Mouse (Mus musculus) liver, embryonic 14.5 days (tissue): ENCODE measurements around the gene Fzd7. TPM values are rescaled to one million over a fixed set of nuclear protein-coding genes. Genes with fewer than 3 reads are reported as not detected.

ENCODE experiments used
- ATAC-seq: fragments of 200-750 bp; cut with Nextera tagmentation; 2 replicates; pipeline ENCODE4 v1.8.0; 2017; ENCODE audit warnings: moderate number of reproducible peaks, mild to moderate bottlenecking, moderate library complexity; ENCODE audit not compliant: insufficient read depth
- DNase-seq, 3 experiments: peaks; one replicate each; pipeline ENCODE4 v3.0.0-alpha.2; 2012 to 2013; ENCODE audit warnings: low read depth in 3 of 3, low spot score in 3 of 3
- H3K27ac ChIP-seq: fragments of 300-500 bp; sonication (generic); 2 replicates; pipeline ENCODE4 v1.5.1; 2014; ENCODE audit warnings: moderate library complexity, mild to moderate bottlenecking, control low read depth, inconsistent platforms
- H3K27me3 ChIP-seq: fragments of 300-500 bp; sonication (generic); 2 replicates; pipeline ENCODE4 v1.6.1; 2014; ENCODE audit warnings: mild to moderate bottlenecking, low read length, moderate library complexity; ENCODE audit not compliant: control insufficient read depth, insufficient read depth
- H3K36me3 ChIP-seq: fragments of 300-500 bp; sonication (generic); replicated peaks from 2 replicates; pipeline ENCODE4 v1.6.1; 2014; ENCODE audit warnings: low read depth; ENCODE audit not compliant: control insufficient read depth, insufficient read depth
- H3K4me1 ChIP-seq, 2 experiments: fragments of 200-500 bp in 1 of 2; fragments of 300-500 bp in 1 of 2; sonication (generic) in 1 of 2; replicated peaks; 2 replicates each; pipeline ENCODE4 v1.6.1; 2012 to 2014; ENCODE audit warnings: antibody characterized with exemption in 1 of 2, inconsistent platforms in 1 of 2, low read length in 1 of 2; ENCODE audit not compliant: control insufficient read depth in 2 of 2, insufficient read depth in 2 of 2
- H3K4me2 ChIP-seq: fragments of 300-500 bp; sonication (generic); 2 replicates; pipeline ENCODE4 v1.6.1; 2014; ENCODE audit warnings: low read depth, mild to moderate bottlenecking, control low read depth, moderate library complexity
- H3K4me3 ChIP-seq, 2 experiments: fragments of 200-500 bp in 1 of 2; fragments of 300-500 bp in 1 of 2; sonication (generic) in 1 of 2; 2 replicates each; pipeline ENCODE4 v1.5.1; 2012 to 2014; ENCODE audit warnings: low read depth in 2 of 2, low read length in 2 of 2, mild to moderate bottlenecking in 2 of 2, control low read depth in 1 of 2, inconsistent platforms in 1 of 2, moderate library complexity in 1 of 2; ENCODE audit not compliant: insufficient read depth in 1 of 2
- H3K9ac ChIP-seq: fragments of 300-500 bp; sonication (generic); replicated peaks from 2 replicates; pipeline ENCODE4 v1.6.1; 2014; ENCODE audit warnings: mild to moderate bottlenecking, control low read depth, moderate library complexity
- H3K9me3 ChIP-seq: fragments of 300-500 bp; sonication (generic); 2 replicates; pipeline ENCODE4 v1.6.1; 2016; ENCODE audit warnings: low read length, mixed read lengths; ENCODE audit not compliant: control insufficient read depth
- CTCF ChIP-seq: IDR thresholded peaks from 2 replicates; pipeline ENCODE4 v1.5.1; 2016; ENCODE audit warnings: antibody characterized with exemption, low read depth, control low read depth
- EP300 ChIP-seq: IDR thresholded peaks from 2 replicates; pipeline ENCODE4 v1.6.1; 2016; ENCODE audit warnings: antibody characterized with exemption, low read depth
- WGBS: fragments of 180-500 bp; shearing (Covaris S2); extraction: QIAGEN DNeasy Blood & Tissue Kit; methylation state at CpG from one replicate; pipeline ENCODE4 v1.1.7; 2014; ENCODE audit not compliant: insufficient replicate concordance; 5-methylcytosine and 5-hydroxymethylcytosine counted together
- polyA plus RNA-seq, 2 experiments: library from polyadenylated mRNA; depleted of rRNA in 1 of 2; stranded (reverse) in 1 of 2; unstranded in 1 of 2; fragments of >200 nt; fragmentation: Nextera tagmentation in 1 of 2; extraction: Ambion mirVana in 1 of 2; gene quantifications; 2 replicates each; pipeline versions ENCODE4 v1.2.1 to v1.2.3; 2012 to 2014

The Fzd7 gene
- polyA plus RNA-seq, 2 experiments: 1.3 to 2.4 TPM

GRCm38 (mm10) chr1:59492432-59492831, 10.2 kb downstream of the Fzd7 start:
- no peak overlapping the region for H3K4me3 ChIP-seq
- WGBS: 23% methylated on average over 4 of the region's 4 CpGs
- H3K27ac ChIP-seq: no peak overlapping the region; the same call in 1 of the 2 replicates
- TF ChIP-seq CTCF: no peak
- 0 out of 2 replicates have a peak, but pooled peaks have one; percentile 59 for TF ChIP-seq EP300
- no peaks in the 10 kb centered on the region for H3K9me3 ChIP-seq
- DNase-seq (peak in 1 of 3 experiments; percentile 44), ATAC-seq (peak; percentile 79)
- H3K4me1 ChIP-seq: peaks cover 28 to 37% of the 10 kb centered on the region in 2 experiments
- peak overlapping the region; percentile 24; the same call in 1 of the 2 replicates for H3K4me2 ChIP-seq
- no peaks in the 10 kb centered on the region for H3K27me3 ChIP-seq
- no peaks in the 10 kb centered on the region for H3K36me3 ChIP-seq
- no peak overlapping the region for H3K9ac ChIP-seq

DNA sequence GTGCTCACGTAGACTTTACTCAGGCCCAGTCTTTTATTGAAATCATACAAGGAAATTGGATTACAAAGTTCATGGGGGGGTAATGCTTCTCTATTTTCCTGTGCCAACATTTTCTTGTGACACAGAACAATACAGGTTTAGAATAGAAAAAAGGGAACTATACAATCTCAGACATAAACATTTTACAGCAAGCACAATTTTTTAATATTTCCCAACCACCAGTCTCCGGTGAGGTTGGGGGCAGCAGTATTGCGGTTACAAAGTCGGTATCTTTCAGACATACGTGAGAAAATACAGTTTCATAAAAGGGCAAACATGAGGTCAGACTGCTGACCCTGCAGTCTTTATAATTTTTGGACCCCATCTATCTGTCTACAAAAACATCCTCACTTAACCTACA, 13.7 kb downstream of the Fzd7 start:
- TF ChIP-seq EP300 (no peak), CTCF (no peak)
- no peaks in the 10 kb centered on the region for H3K36me3 ChIP-seq
- no peak overlapping the region for H3K4me2 ChIP-seq
- DNase-seq: no peak
- H3K4me1 ChIP-seq: peaks cover 26 to 44% of the 10 kb centered on the region in 2 experiments
- H3K9ac ChIP-seq: no peak overlapping the region
- H3K9me3 ChIP-seq: no peaks in the 10 kb centered on the region
- H3K4me3 ChIP-seq: no peak overlapping the region
- H3K27me3 ChIP-seq: no peaks in the 10 kb centered on the region
- WGBS: 82% methylated on average over 5 of the region's 5 CpGs
- H3K27ac ChIP-seq: no peak overlapping the region
- no peak for ATAC-seq

GRCm38 (mm10) chr1:59497741-59498613, 15.8 kb downstream of the Fzd7 start:
- peak in 1 of 3 experiments; percentile 40 for DNase-seq
- H3K9me3 ChIP-seq: no peaks in the 10 kb centered on the region
- no peak overlapping the region for H3K4me2 ChIP-seq
- WGBS: 31% methylated on average over 6 of the region's 6 CpGs
- TF ChIP-seq CTCF (no peak), EP300 (peak; percentile 83)
- H3K27me3 ChIP-seq: no peaks in the 10 kb centered on the region
- H3K27ac ChIP-seq: peak overlapping the region; percentile 53
- no peaks in the 10 kb centered on the region for H3K36me3 ChIP-seq
- no peak overlapping the region for H3K4me3 ChIP-seq
- H3K9ac ChIP-seq: no peak overlapping the region
- peak; percentile 67; the same call in 1 of the 2 replicates for ATAC-seq
- peaks cover 10 to 27% of the 10 kb centered on the region in 2 experiments; a peak in 3 of 4 replicates for H3K4me1 ChIP-seq

DNA sequence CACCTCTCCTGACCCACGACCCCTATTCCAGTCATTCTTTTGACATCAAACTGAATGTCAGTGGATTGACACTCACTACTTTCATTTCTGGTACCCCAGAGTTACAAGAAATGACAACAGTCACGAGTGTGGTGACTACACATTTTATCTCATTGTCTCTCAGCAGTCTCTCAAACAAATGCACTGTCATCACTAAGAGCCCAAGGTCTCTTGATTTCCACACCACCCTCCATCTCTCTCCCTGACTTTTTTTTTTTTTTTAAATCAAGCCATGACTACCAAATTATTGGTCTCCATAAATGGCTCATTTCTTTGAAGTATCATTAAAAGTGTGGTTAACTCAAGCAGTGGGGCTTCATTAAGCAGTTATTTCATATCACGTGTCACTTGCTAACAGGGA, 17.1 kb downstream of the Fzd7 start:
- TF ChIP-seq EP300 (no peak), CTCF (no peak)
- no peak for ATAC-seq
- Histone ChIP-seq H3K9ac (no peak overlapping the region), H3K4me1 (peaks cover 7 to 22% of the 10 kb centered on the region in 2 experiments; a peak in 3 of 4 replicates), H3K27ac (no peak overlapping the region; the same call in 1 of the 2 replicates), H3K36me3 (no peaks in the 10 kb centered on the region), H3K4me2 (no peak overlapping the region), H3K4me3 (no peak overlapping the region), H3K9me3 (no peaks in the 10 kb centered on the region), H3K27me3 (no peaks in the 10 kb centered on the region)
- 45% methylated on average over 3 of the region's 3 CpGs for WGBS
- DNase-seq: no peak

- no peak overlapping the region for H3K27ac ChIP-seq
- 54% methylated on average over 2 of the region's 2 CpGs for WGBS
These were observed 20.1 kb downstream of the Fzd7 start for GRCm38 (mm10) chr1:59502355-59502754.

More at GRCm38 (mm10) chr1:59502355-59502754, 20.1 kb downstream of the Fzd7 start:
- H3K4me1 ChIP-seq: peaks cover 7 to 21% of the 10 kb centered on the region in 2 experiments; a peak in 3 of 4 replicates
- no peak overlapping the region for H3K4me3 ChIP-seq
- no peaks in the 10 kb centered on the region for H3K36me3 ChIP-seq
- H3K9me3 ChIP-seq: no peaks in the 10 kb centered on the region
- no peak overlapping the region for H3K4me2 ChIP-seq
- H3K9ac ChIP-seq: no peak overlapping the region
- TF ChIP-seq EP300 (no peak), CTCF (no peak)
- H3K27me3 ChIP-seq: no peaks in the 10 kb centered on the region
- DNase-seq (no peak), ATAC-seq (no peak)
